26 mouse cellular contexts compared by ENCODE assay signal in genomic region chr13:108278592-108278991, GRCm38 (mm10). TPM values are rescaled to one million over a fixed set of nuclear protein-coding genes. Genes with fewer than 3 reads are reported as not detected.
DNase-seq lines count a peak whose midpoint lies in the region; ATAC-seq and TF ChIP-seq lines count a peak whose summit lies in the region.
"Had no signal": no experiment of that assay in that cellular context is flagged by ENCODE, and none has a peak within 500 bp of the region (broad histone marks: within the 10 kb centered on the region; RNA-seq: fewer than 3 reads in every experiment).

No protein-coding gene starts in this region.

- no peaks in the 10 kb centered on the region for H3K27me3 ChIP-seq in forebrain, embryonic 16.5 days (replicated peaks; ENCODE audit: control insufficient read depth, insufficient read depth, low read length)
- no peaks in the 10 kb centered on the region for H3K27me3 ChIP-seq in forebrain, embryonic 15.5 days
- H3K27me3 ChIP-seq in hindbrain, postnatal 0 days (ENCODE audit: insufficient read depth, low read length) = no peaks in the 10 kb centered on the region
- H3K27me3 ChIP-seq in hindbrain, embryonic 10.5 days (ENCODE audit: insufficient read depth, poor library complexity, severe bottlenecking) = no peaks in the 10 kb centered on the region
- no peaks in the 10 kb centered on the region for H3K27me3 ChIP-seq in midbrain, embryonic 14.5 days (ENCODE audit: control insufficient read depth, insufficient read depth, low read length)
- no peaks in the 10 kb centered on the region for H3K27me3 ChIP-seq in midbrain, embryonic 16.5 days (ENCODE audit: control insufficient read depth, insufficient read depth, low read depth, low read length)
- H3K27me3 ChIP-seq: CH12.LX; embryonic facial prominence, embryonic 15.5 days; hindbrain, embryonic 13.5 days; liver, embryonic 15.5 days had no signal

- WGBS in forebrain, embryonic 16.5 days = 62% methylated on average over 6 of the region's 6 CpGs
- 53% methylated on average over 6 of the region's 6 CpGs for WGBS in forebrain, embryonic 15.5 days
- WGBS in hindbrain, postnatal 0 days = 63% methylated on average over 6 of the region's 6 CpGs
- 76% methylated on average over 6 of the region's 6 CpGs for WGBS in hindbrain, embryonic 10.5 days
- WGBS in midbrain, embryonic 14.5 days = 73% methylated on average over 6 of the region's 6 CpGs
- WGBS in midbrain, embryonic 16.5 days = 58% methylated on average over 6 of the region's 6 CpGs

- no peak overlapping the region for H3K4me3 ChIP-seq in forebrain, embryonic 16.5 days (replicated peaks; ENCODE audit: low read length)
- H3K4me3 ChIP-seq in forebrain, embryonic 15.5 days = no peak overlapping the region
- no peak overlapping the region for H3K4me3 ChIP-seq in hindbrain, postnatal 0 days (ENCODE audit: low read length)
- H3K4me3 ChIP-seq in hindbrain, embryonic 10.5 days = no peak overlapping the region
- H3K4me3 ChIP-seq in midbrain, embryonic 14.5 days (replicated peaks; ENCODE audit: low read depth, low read length) = no peak overlapping the region
- H3K4me3 ChIP-seq in midbrain, embryonic 16.5 days (ENCODE audit: low read depth, low read length) = no peak overlapping the region
- H3K4me3 ChIP-seq: embryonic facial prominence, embryonic 15.5 days; heart, embryonic 10.5 days; hindbrain, embryonic 13.5 days; left cerebral cortex, adult 2 months; liver, embryonic 15.5 days had no signal

- H3K9ac ChIP-seq in forebrain, embryonic 16.5 days (replicated peaks; ENCODE audit: low read depth, low read length) = no peak overlapping the region
- H3K9ac ChIP-seq in forebrain, embryonic 15.5 days (replicated peaks) = no peak overlapping the region
- no peak overlapping the region for H3K9ac ChIP-seq in hindbrain, postnatal 0 days (replicated peaks; ENCODE audit: low read length)
- no peak overlapping the region for H3K9ac ChIP-seq in midbrain, embryonic 14.5 days (replicated peaks; ENCODE audit: low read length)
- no peak overlapping the region for H3K9ac ChIP-seq in midbrain, embryonic 16.5 days (ENCODE audit: low read depth, low read length)
- H3K9ac ChIP-seq: embryonic facial prominence, embryonic 15.5 days; hindbrain, embryonic 13.5 days; liver, embryonic 15.5 days had no signal

- peak; percentile 57; the same call in 1 of the 2 replicates for ATAC-seq in forebrain, embryonic 16.5 days
- ATAC-seq in forebrain, embryonic 15.5 days (replicated peaks) = no peak
- ATAC-seq in hindbrain, postnatal 0 days = 0 out of 2 replicates have a peak, but pooled peaks have one; percentile 35
- ATAC-seq in midbrain, embryonic 14.5 days (ENCODE audit: low FRiP score, low TSS enrichment) = no peak
- ATAC-seq in midbrain, embryonic 16.5 days = no peak
- ATAC-seq in CD4-positive, CD25-positive, alpha-beta regulatory T cell, adult 4 months = no peak

- no peak for TF ChIP-seq CTCF in hindbrain, postnatal 0 days (IDR thresholded peaks at IDR 0.05; ENCODE audit: low read depth)

- H3K9me3 ChIP-seq in forebrain, embryonic 16.5 days (ENCODE audit: control insufficient read depth, low read length) = no peaks in the 10 kb centered on the region
- no peaks in the 10 kb centered on the region for H3K9me3 ChIP-seq in forebrain, embryonic 15.5 days
- H3K9me3 ChIP-seq in hindbrain, postnatal 0 days (ENCODE audit: low read length) = no peaks in the 10 kb centered on the region
- H3K9me3 ChIP-seq in hindbrain, embryonic 10.5 days = no peaks in the 10 kb centered on the region
- no peaks in the 10 kb centered on the region for H3K9me3 ChIP-seq in midbrain, embryonic 14.5 days (ENCODE audit: control insufficient read depth, low read length)
- no peaks in the 10 kb centered on the region for H3K9me3 ChIP-seq in midbrain, embryonic 16.5 days (replicated peaks; ENCODE audit: control insufficient read depth, low read length, poor library complexity, severe bottlenecking)
- H3K9me3 ChIP-seq: embryonic facial prominence, embryonic 15.5 days; G1E; heart, embryonic 10.5 days; hindbrain, embryonic 13.5 days; liver, embryonic 15.5 days had no signal

- no peaks in the 10 kb centered on the region for H3K36me3 ChIP-seq in forebrain, embryonic 16.5 days (ENCODE audit: control insufficient read depth, insufficient read depth)
- H3K36me3 ChIP-seq in forebrain, embryonic 15.5 days = no peaks in the 10 kb centered on the region
- H3K36me3 ChIP-seq in hindbrain, postnatal 0 days (ENCODE audit: insufficient read depth, low read length) = no peaks in the 10 kb centered on the region; the same call in 1 of the 2 replicates
- H3K36me3 ChIP-seq in hindbrain, embryonic 10.5 days = no peaks in the 10 kb centered on the region
- no peaks in the 10 kb centered on the region for H3K36me3 ChIP-seq in midbrain, embryonic 14.5 days (ENCODE audit: control insufficient read depth, insufficient read depth, low read length)
- H3K36me3 ChIP-seq in midbrain, embryonic 16.5 days (ENCODE audit: control insufficient read depth, insufficient read depth, low read length) = no peaks in the 10 kb centered on the region
- H3K36me3 ChIP-seq: embryonic facial prominence, embryonic 15.5 days; G1E; heart, embryonic 10.5 days; hindbrain, embryonic 13.5 days; liver, embryonic 15.5 days had no signal

- no peak for DNase-seq in hindbrain, postnatal 0 days (ENCODE audit: low spot score)
- no peak for DNase-seq in hindbrain, embryonic 10.5 days (ENCODE audit: low spot score)
- peak; percentile 16 for DNase-seq in midbrain, embryonic 14.5 days
- DNase-seq in fibroblast of lung, adult 2 months (ENCODE audit: low read depth) = peak; percentile 20
- DNase-seq: adrenal gland, adult 2 months; cerebellum, adult 8-10 months; cerebellum, postnatal 36 days; heart, postnatal 10 days; kidney, adult 2 months; liver; thymus, adult 18-20 months; thymus, postnatal 4 days had no signal

- H3K27ac ChIP-seq in forebrain, embryonic 16.5 days (ENCODE audit: low read length) = no peak overlapping the region
- H3K27ac ChIP-seq in forebrain, embryonic 15.5 days (replicated peaks) = no peak overlapping the region
- H3K27ac ChIP-seq in hindbrain, postnatal 0 days = peak overlapping the region; percentile 32; the same call in 1 of the 2 replicates
- H3K27ac ChIP-seq in hindbrain, embryonic 10.5 days = no peak overlapping the region
- no peak overlapping the region for H3K27ac ChIP-seq in midbrain, embryonic 14.5 days (replicated peaks; ENCODE audit: low read depth, low read length)
- no peak overlapping the region for H3K27ac ChIP-seq in midbrain, embryonic 16.5 days (ENCODE audit: low read length)
- H3K27ac ChIP-seq: embryonic facial prominence, embryonic 15.5 days; heart, embryonic 10.5 days; hindbrain, embryonic 13.5 days; kidney, postnatal 0 days; left cerebral cortex, adult 2 months; liver, embryonic 15.5 days; macrophage had no signal

- H3K4me2 ChIP-seq in forebrain, embryonic 16.5 days (ENCODE audit: low read length) = no peak overlapping the region
- H3K4me2 ChIP-seq in forebrain, embryonic 15.5 days (replicated peaks) = no peak overlapping the region
- no peak overlapping the region for H3K4me2 ChIP-seq in hindbrain, postnatal 0 days (ENCODE audit: low read depth, low read length)
- H3K4me2 ChIP-seq in midbrain, embryonic 14.5 days (ENCODE audit: low read length) = no peak overlapping the region
- H3K4me2 ChIP-seq in midbrain, embryonic 16.5 days (ENCODE audit: low read length) = no peak overlapping the region
- H3K4me2 ChIP-seq: embryonic facial prominence, embryonic 15.5 days; hindbrain, embryonic 13.5 days; liver, embryonic 15.5 days had no signal

- no peaks in the 10 kb centered on the region for H3K4me1 ChIP-seq in forebrain, embryonic 16.5 days (replicated peaks; ENCODE audit: control insufficient read depth, insufficient read depth, low read length)
- H3K4me1 ChIP-seq in forebrain, embryonic 15.5 days = no peaks in the 10 kb centered on the region
- H3K4me1 ChIP-seq in hindbrain, postnatal 0 days (ENCODE audit: insufficient read depth, low read length) = no peaks in the 10 kb centered on the region
- no peaks in the 10 kb centered on the region for H3K4me1 ChIP-seq in hindbrain, embryonic 10.5 days (replicated peaks)
- H3K4me1 ChIP-seq in midbrain, embryonic 14.5 days (ENCODE audit: control insufficient read depth, insufficient read depth, low read length) = no peaks in the 10 kb centered on the region
- no peaks in the 10 kb centered on the region for H3K4me1 ChIP-seq in midbrain, embryonic 16.5 days (ENCODE audit: control insufficient read depth, insufficient read depth, low read length)
- H3K4me1 ChIP-seq: embryonic facial prominence, embryonic 15.5 days; hindbrain, embryonic 13.5 days; liver, embryonic 15.5 days had no signal

RNA-seq across cellular contexts. Expression of gene Depdc1b, which starts 37.5 kb away (rescaled TPM):
- 5.4 and 5.8 TPM in 2 replicates for polyA plus RNA-seq in forebrain, embryonic 16.5 days (2015; fragmentation: Nextera tagmentation; extraction: Ambion mirVana)
- 7.8 and 8.0 TPM in 2 replicates for polyA plus RNA-seq in forebrain, embryonic 15.5 days (2015; fragmentation: Nextera tagmentation; extraction: Ambion mirVana)
- 1.8 and 5.0 TPM in 2 replicates for total RNA-seq in hindbrain, postnatal 0 days (2014; rRNA removed)
- 0.94 and 1.8 TPM in 2 replicates for polyA plus RNA-seq in hindbrain, postnatal 0 days (2015; fragmentation: Nextera tagmentation; extraction: Ambion mirVana)
- 13.6 and 17.8 TPM in 2 replicates for polyA plus RNA-seq in hindbrain, embryonic 10.5 days (2016; fragmentation: Nextera tagmentation; extraction: Ambion mirVana)
- 2.1 and 2.5 TPM in 2 replicates for polyA plus RNA-seq in midbrain, embryonic 14.5 days (2014; fragmentation: Nextera tagmentation; extraction: Ambion mirVana)
- 1.6 and 1.8 TPM in 2 replicates for polyA plus RNA-seq in midbrain, embryonic 16.5 days (2015; fragmentation: Nextera tagmentation; extraction: Ambion mirVana)
- 1 to 10 TPM in 1 of 2 experiments, under 1 TPM in 1; 0.86 to 2.3 TPM for polyA plus RNA-seq in CD4-positive, CD25-positive, alpha-beta regulatory T cell, adult 4 months (2017; shearing (Covaris generic))
- total RNA-seq: gastrocnemius, adult 8-10 months had no signal

Comparison
In these comparisons a context has a peak if more than half of its experiments do, and no peak if none do; other contexts are left out.
1. ATAC-seq: peak in forebrain, embryonic 16.5 days (single experiment) and hindbrain, postnatal 0 days (single experiment); none in forebrain, embryonic 15.5 days (single experiment), midbrain, embryonic 14.5 days (single experiment), midbrain, embryonic 16.5 days (single experiment) and CD4-positive, CD25-positive, alpha-beta regulatory T cell, adult 4 months (single experiment).
2. DNase-seq: peak in midbrain, embryonic 14.5 days (single experiment) and fibroblast of lung, adult 2 months (single experiment); none in hindbrain, postnatal 0 days (single experiment) and hindbrain, embryonic 10.5 days (single experiment).